Mouse (Mus musculus): Measurements from ENCODE around the gene Tymp. TPM values are rescaled to one million over a fixed set of nuclear protein-coding genes. Genes with fewer than 3 reads are reported as not detected.

The Tymp gene
- polyA plus RNA-seq, 1 experiment from 2014 or later = 1.6 TPM

- no peak overlapping the region for H3K4me2 ChIP-seq (ENCODE audit: low read depth, low read length)
- no peak overlapping the region for H3K9ac ChIP-seq (ENCODE audit: low read length)
- no peaks in the 10 kb centered on the region for H3K9me3 ChIP-seq (ENCODE audit: control insufficient read depth, low read length)
- no peak overlapping the region for H3K4me3 ChIP-seq (ENCODE audit: low read length)
- H3K4me1 ChIP-seq (replicated peaks; ENCODE audit: control insufficient read depth, insufficient read depth, low read length) = no peaks in the 10 kb centered on the region; the same call in 1 of the 2 replicates
- 84% methylated on average over 4 of the region's 4 CpGs for WGBS
- no peaks in the 10 kb centered on the region for H3K36me3 ChIP-seq (ENCODE audit: control insufficient read depth, insufficient read depth, low read length)
- ATAC-seq (ENCODE audit: low read depth) = no peak
- no peak overlapping the region for H3K27ac ChIP-seq (ENCODE audit: low read length)
- H3K27me3 ChIP-seq (ENCODE audit: control insufficient read depth, insufficient read depth, low read depth, low read length) = peaks cover 4% of the 10 kb centered on the region
Measured at GRCm38 (mm10) chr15:89323656-89324055, 53.2 kb downstream of the Tymp start.

GRCm38 (mm10) chr15:89322670-89323522, 53.9 kb downstream of the Tymp start, which contains the start of gene Adm2:
Gene Adm2, plus strand, starts transcription at chr15:89322720.
- Histone ChIP-seq H3K4me1 (replicated peaks; ENCODE audit: control insufficient read depth, insufficient read depth, low read length) (no peaks in the 10 kb centered on the region; the same call in 1 of the 2 replicates), H3K36me3 (ENCODE audit: control insufficient read depth, insufficient read depth, low read length) (no peaks in the 10 kb centered on the region), H3K4me3 (ENCODE audit: low read length) (peak within 1 kb of the TSS; percentile 35), H3K9me3 (ENCODE audit: control insufficient read depth, low read length) (no peaks in the 10 kb centered on the region), H3K27ac (ENCODE audit: low read length) (no peak within 1 kb of the TSS), H3K27me3 (ENCODE audit: control insufficient read depth, insufficient read depth, low read depth, low read length) (peaks cover 4% of the 10 kb centered on the region), H3K4me2 (ENCODE audit: low read depth, low read length) (peak within 1 kb of the TSS; percentile 59), H3K9ac (ENCODE audit: low read length) (peak within 1 kb of the TSS; percentile 51; the same call in 1 of the 2 replicates)
- ATAC-seq (ENCODE audit: low read depth) = peak; percentile 69; the same call in 1 of the 2 replicates
- 7% methylated on average over 26 of the region's 26 CpGs for WGBS

Other genes starting within 250 kb of the Tymp start
- gene Hdac10, start 248.3 kb downstream of the Tymp start, polyA plus RNA-seq (2015; fragmentation: Nextera tagmentation; extraction: Ambion mirVana) = 22.0 and 23.4 TPM in 2 replicates
- 12.2 and 13.9 TPM in 2 replicates for gene Mapk12, start 236.3 kb downstream of the Tymp start, polyA plus RNA-seq (2015; fragmentation: Nextera tagmentation; extraction: Ambion mirVana)
- 9.6 and 10.3 TPM in 2 replicates for gene Mapk11, start 227.4 kb downstream of the Tymp start, polyA plus RNA-seq (2015; fragmentation: Nextera tagmentation; extraction: Ambion mirVana)
- gene Plxnb2, start 196.3 kb downstream of the Tymp start, polyA plus RNA-seq (2015; fragmentation: Nextera tagmentation; extraction: Ambion mirVana) = 134 and 139 TPM in 2 replicates
- gene Dennd6b, start 180.5 kb downstream of the Tymp start, polyA plus RNA-seq (2015; fragmentation: Nextera tagmentation; extraction: Ambion mirVana) = 12.2 and 12.5 TPM in 2 replicates
- 25.7 and 26.4 TPM in 2 replicates for gene Ppp6r2, start 165.5 kb downstream of the Tymp start, polyA plus RNA-seq (2015; fragmentation: Nextera tagmentation; extraction: Ambion mirVana)
- 42.2 and 50.5 TPM in 2 replicates for gene Sbf1, start 61.7 kb downstream of the Tymp start, polyA plus RNA-seq (2015; fragmentation: Nextera tagmentation; extraction: Ambion mirVana)
- gene Adm2, start 54.3 kb downstream of the Tymp start, polyA plus RNA-seq (2015; fragmentation: Nextera tagmentation; extraction: Ambion mirVana) = 0.64 and 1.0 TPM in 2 replicates
- not detected in 2 replicates for gene Miox, start 42.6 kb downstream of the Tymp start, polyA plus RNA-seq (2015; fragmentation: Nextera tagmentation; extraction: Ambion mirVana)
- 79.0 and 83.6 TPM in 2 replicates for gene Lmf2, start 21.4 kb downstream of the Tymp start, polyA plus RNA-seq (2015; fragmentation: Nextera tagmentation; extraction: Ambion mirVana)
- 158 and 172 TPM in 2 replicates for gene Ncaph2, start 21.3 kb downstream of the Tymp start, polyA plus RNA-seq (2015; fragmentation: Nextera tagmentation; extraction: Ambion mirVana)
- 3.4 and 7.7 TPM in 2 replicates for gene Sco2, start 3.2 kb downstream of the Tymp start, polyA plus RNA-seq (2015; fragmentation: Nextera tagmentation; extraction: Ambion mirVana)
- gene Odf3b, start 2.2 kb upstream of the Tymp start, polyA plus RNA-seq (2015; fragmentation: Nextera tagmentation; extraction: Ambion mirVana) = 9.6 and 16.1 TPM in 2 replicates
- 0.04 TPM in 1 of 2 replicates, not detected in the other for gene Klhdc7b, start 7.9 kb upstream of the Tymp start, polyA plus RNA-seq (2015; fragmentation: Nextera tagmentation; extraction: Ambion mirVana)
- not detected in 2 replicates for gene Syce3, start 33.5 kb upstream of the Tymp start, polyA plus RNA-seq (2015; fragmentation: Nextera tagmentation; extraction: Ambion mirVana)
- gene Cpt1b, start 48.8 kb upstream of the Tymp start, polyA plus RNA-seq (2015; fragmentation: Nextera tagmentation; extraction: Ambion mirVana) = 4.7 and 5.7 TPM in 2 replicates
- 2.6 and 2.9 TPM in 2 replicates for gene C730034F03Rik, start 52.5 kb upstream of the Tymp start, polyA plus RNA-seq (2015; fragmentation: Nextera tagmentation; extraction: Ambion mirVana)
- not detected in 2 replicates for gene Gm44502, start 52.7 kb upstream of the Tymp start, polyA plus RNA-seq (2015; fragmentation: Nextera tagmentation; extraction: Ambion mirVana)
- gene Chkb, start 52.9 kb upstream of the Tymp start, polyA plus RNA-seq (2015; fragmentation: Nextera tagmentation; extraction: Ambion mirVana) = 58.4 and 60.4 TPM in 2 replicates
- gene Mapk8ip2, start 76.9 kb upstream of the Tymp start, polyA plus RNA-seq (2015; fragmentation: Nextera tagmentation; extraction: Ambion mirVana) = 0.50 and 0.74 TPM in 2 replicates
- gene Arsa, start 100.4 kb upstream of the Tymp start, polyA plus RNA-seq (2015; fragmentation: Nextera tagmentation; extraction: Ambion mirVana) = 22.1 and 27.0 TPM in 2 replicates
- gene Shank3, start 122.6 kb upstream of the Tymp start, polyA plus RNA-seq (2015; fragmentation: Nextera tagmentation; extraction: Ambion mirVana) = 2.3 and 2.5 TPM in 2 replicates
- 0.14 and 0.20 TPM in 2 replicates for gene Acr, start 191.3 kb upstream of the Tymp start, polyA plus RNA-seq (2015; fragmentation: Nextera tagmentation; extraction: Ambion mirVana)
- gene Rabl2, start 214.9 kb upstream of the Tymp start, polyA plus RNA-seq (2015; fragmentation: Nextera tagmentation; extraction: Ambion mirVana) = 51.3 and 52.8 TPM in 2 replicates